Mouse (Mus musculus): ENCODE data around the gene Slc22a12.

GRCm38 (mm10) chr19:6494032-6494431 lies 48.8 kb downstream of the Slc22a12 start:
- TF ChIP-seq CTCF (IDR thresholded peaks at IDR 0.05; ENCODE audit: borderline replicate concordance, insufficient read depth, low read length) (no peak), POLR2A (IDR thresholded peaks at IDR 0.05; ENCODE audit: low read depth, low read length) (no peak)

All from embryonic fibroblast, embryonic 13.5 days (primary cell).